Mouse (Mus musculus): ENCODE measurements at regions not wholly inside any gene's neighbourhood (a gene's known extent, or its start where the extent isn't known, plus 50 kb on each side); places are given as distances from the start of the nearest gene placed in this dataset.

- CTCF ChIA-PET: interaction anchor here (0.6 kb wide), 1 partner anchor 113 kb away, joined by 3 read pairs; no protein-coding TSS in a partner anchor
Measured at GRCm38 (mm10) chr3:52196047-52196935, 71.8 kb upstream of the Foxo1 start.

GRCm38 (mm10) chr3:52196936-52197246 is 71.2 kb upstream of the Foxo1 start:
- CTCF ChIA-PET: interaction anchor here (0.7 kb wide), 1 partner anchor 10 kb away, joined by 4 read pairs; no protein-coding TSS in a partner anchor

GRCm38 (mm10) chr3:52197982-52198750 is 70.0 kb upstream of the Foxo1 start:
- CTCF ChIA-PET: interaction anchor here (0.6 to 1.0 kb wide), 5 partner anchors 17 to 197 kb away, joined by 3 to 28 read pairs (median 3); no protein-coding TSS in a partner anchor

- CTCF ChIA-PET: interaction anchor here (0.6 to 0.8 kb wide), 5 partner anchors 13 to 541 kb away, joined by 3 to 4 read pairs (median 3); no protein-coding TSS in a partner anchor
Measured at GRCm38 (mm10) chr3:52198751-52199738, 69.1 kb upstream of the Foxo1 start.

DNA sequence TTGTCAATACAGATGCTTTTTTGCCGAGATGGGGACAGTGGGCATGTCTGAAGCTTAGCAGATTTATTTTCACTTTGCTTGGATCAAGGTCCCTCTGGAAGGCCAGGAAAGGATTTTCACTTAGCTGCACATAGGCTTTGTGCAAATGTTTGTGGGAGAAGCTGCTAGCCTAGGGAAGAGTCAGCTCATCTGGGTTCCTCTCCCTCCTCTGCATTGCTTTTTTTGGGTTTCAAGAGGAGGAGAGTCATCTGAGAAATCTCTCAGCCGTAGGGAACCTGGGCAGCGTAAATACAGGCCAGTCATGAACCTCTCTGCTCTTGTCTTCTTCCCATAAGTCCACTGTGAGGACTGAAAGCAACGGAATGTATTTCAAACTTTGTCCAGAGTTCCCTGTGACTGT is 68.0 kb upstream of the Foxo1 start:
- CTCF ChIA-PET: no interaction called here

- CTCF ChIA-PET: interaction anchor here (0.6 kb wide), 1 partner anchor 700 kb away, joined by 4 read pairs; no protein-coding TSS in a partner anchor
Measured at GRCm38 (mm10) chr3:52210556-52211302, 57.4 kb upstream of the Foxo1 start.

DNA sequence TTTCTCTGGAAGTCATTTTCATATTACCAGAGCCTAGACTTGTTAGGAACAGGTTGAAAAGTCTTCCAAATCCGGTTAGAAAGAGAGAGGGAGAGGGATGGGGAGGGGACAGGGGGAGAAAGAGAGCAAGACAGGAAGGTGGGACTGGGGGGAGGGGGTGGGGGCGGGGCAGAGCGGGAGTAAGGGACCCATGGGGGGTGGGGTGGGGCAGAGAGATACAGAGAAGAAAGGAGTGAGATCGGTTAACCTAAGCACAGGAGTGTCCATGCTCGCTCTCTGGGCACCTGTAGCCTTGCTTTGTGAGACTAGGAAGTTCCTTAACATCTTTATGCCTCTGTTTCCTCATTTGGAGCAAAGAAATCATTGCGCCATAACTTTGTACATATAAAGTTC is 56.8 kb upstream of the Foxo1 start:
- CTCF ChIA-PET: interaction anchor here (1.0 kb wide), 1 partner anchor 12 kb away, joined by 3 read pairs; no protein-coding TSS in a partner anchor

DNA sequence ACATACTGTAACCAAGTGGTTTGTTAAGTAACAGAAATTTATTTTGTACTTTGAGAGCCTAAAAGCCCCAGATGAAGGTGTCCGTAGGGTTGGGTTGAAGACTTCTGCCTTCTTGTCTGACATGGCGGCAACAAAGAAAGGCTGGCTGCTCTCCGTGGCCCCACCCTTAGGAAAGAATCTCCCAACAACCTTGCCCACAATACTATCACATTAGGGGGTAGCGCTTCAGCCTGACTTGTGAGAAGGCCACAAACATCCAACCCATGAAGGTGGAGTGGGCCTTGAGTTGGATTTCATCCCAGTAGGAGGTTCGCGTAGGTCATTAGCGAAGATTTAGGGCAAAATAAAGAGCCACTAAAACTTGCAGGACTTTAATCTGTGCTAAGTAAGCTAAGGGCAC is 54.0 kb upstream of the Foxo1 start:
- CTCF ChIA-PET: interaction anchor here (0.7 kb wide), 1 partner anchor 524 kb away, joined by 3 read pairs; no protein-coding TSS in a partner anchor

DNA sequence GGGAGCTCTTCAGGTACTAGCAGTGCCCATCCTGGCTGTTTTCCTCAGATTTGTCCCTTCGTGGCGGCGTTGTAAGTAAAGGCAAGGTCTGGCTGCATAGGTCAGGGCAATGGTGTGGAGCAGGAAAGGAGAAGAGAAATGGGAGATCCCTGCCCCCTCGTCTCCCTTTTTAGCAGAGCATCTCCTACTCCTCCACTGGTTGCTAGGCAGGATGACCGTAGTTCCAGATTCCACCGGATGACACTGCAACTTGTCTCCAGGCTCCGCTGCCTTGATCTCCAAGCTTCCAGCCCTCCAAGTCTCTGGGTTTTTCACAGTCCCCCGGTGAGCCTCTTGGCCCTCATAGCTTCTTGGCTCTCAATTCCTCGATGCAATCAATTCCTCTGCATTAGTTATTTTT is 53.1 kb upstream of the Foxo1 start:
- CTCF ChIA-PET: interaction anchor here (0.7 kb wide), 1 partner anchor 17 kb away, joined by 3 read pairs; no protein-coding TSS in a partner anchor
